Mouse (Mus musculus) MEL (cell line): ENCODE results near the gene Hsh2d.

Experiments
- CTCF ChIP-seq, 3 experiments: IDR thresholded peaks in 2 of 3; conservative IDR thresholded peaks in 1 of 3; 2 replicates each; pipeline ENCODE4 v1.5.1; 2011 to 2012; ENCODE audit warnings: low read length in 3 of 3, low read depth in 2 of 3, mild to moderate bottlenecking in 2 of 3, improper control_type of control experiment in 1 of 3, inconsistent platforms in 1 of 3, mixed read lengths in 1 of 3, moderate library complexity in 1 of 3; ENCODE audit not compliant: control insufficient read depth in 1 of 3, insufficient read depth in 1 of 3, poor library complexity in 1 of 3, severe bottlenecking in 1 of 3
- EP300 ChIP-seq, 2 experiments: IDR thresholded peaks; 2 replicates each; pipeline ENCODE4 v1.6.1; 2011; ENCODE audit warnings: improper control_type of control experiment in 2 of 2, low read length in 2 of 2, low read depth in 1 of 2, mild to moderate bottlenecking in 1 of 2
- JUND ChIP-seq: IDR thresholded peaks from 2 replicates; pipeline ENCODE4 v1.6.1; 2011; ENCODE audit warnings: low read depth, mild to moderate bottlenecking, improper control_type of control experiment, low read length
- MEF2A ChIP-seq: IDR thresholded peaks from 2 replicates; pipeline ENCODE4 v1.6.1; 2014; ENCODE audit warnings: low read depth, mild to moderate bottlenecking, inconsistent platforms, low read length, improper control_type of control experiment; ENCODE audit not compliant: poor library complexity, insufficient replicate concordance, severe bottlenecking; ENCODE audit errors: extremely low read depth
- MYB ChIP-seq: IDR thresholded peaks from 2 replicates; pipeline ENCODE4 v1.6.1; 2011; ENCODE audit warnings: mild to moderate bottlenecking, low read depth, low read length, improper control_type of control experiment
- NELFE ChIP-seq: IDR thresholded peaks from 2 replicates; pipeline ENCODE4 v1.6.1; 2011; ENCODE audit warnings: low read depth, low read length, improper control_type of control experiment
- POLR2A ChIP-seq, 2 experiments: IDR thresholded peaks; 2 replicates each; pipeline ENCODE4 v1.6.1; 2011 to 2012; ENCODE audit warnings: low read length in 2 of 2, mild to moderate bottlenecking in 2 of 2, control low read depth in 1 of 2, improper control_type of control experiment in 1 of 2, low read depth in 1 of 2, moderate library complexity in 1 of 2; ENCODE audit not compliant: control insufficient read depth in 1 of 2, insufficient read depth in 1 of 2, poor library complexity in 1 of 2
- SIN3A ChIP-seq: IDR thresholded peaks from 2 replicates; pipeline ENCODE4 v1.6.1; 2012; ENCODE audit warnings: low read length, improper control_type of control experiment, inconsistent platforms
- SMC3 ChIP-seq: IDR thresholded peaks from 2 replicates; pipeline ENCODE4 v1.6.1; 2011; ENCODE audit warnings: low read depth, low read length, improper control_type of control experiment
- USF2 ChIP-seq, 2 experiments: IDR thresholded peaks; 2 replicates each; pipeline ENCODE4 v1.6.1; 2011 to 2012; ENCODE audit warnings: improper control_type of control experiment in 2 of 2, low read length in 2 of 2, borderline replicate concordance in 1 of 2, inconsistent platforms in 1 of 2, low read depth in 1 of 2, mild to moderate bottlenecking in 1 of 2; ENCODE audit not compliant: insufficient read depth in 1 of 2

DNA sequence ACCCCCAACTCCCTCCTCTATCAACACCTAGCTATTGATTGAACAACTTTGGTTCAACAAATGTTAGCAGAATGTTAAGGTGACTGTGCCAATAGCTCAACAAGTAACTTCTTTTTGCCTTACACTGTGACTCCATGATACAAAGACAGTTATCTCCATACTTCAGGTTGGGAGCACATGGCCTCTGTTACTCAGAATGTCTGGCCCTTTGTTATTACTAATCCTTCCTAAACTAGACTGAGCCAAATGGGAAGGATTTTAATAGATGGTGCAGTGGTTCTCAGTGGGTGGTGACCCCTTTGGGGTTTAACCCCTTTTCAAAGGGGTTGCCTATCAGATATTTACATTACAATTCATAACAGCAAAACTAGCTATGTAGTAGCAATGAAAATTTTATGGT is 36.1 kb upstream of the Hsh2d start:
- TF ChIP-seq CTCF (IDR thresholded peaks at IDR 0.05 in 2 of 3, conservative IDR thresholded peaks at IDR 0.05 in 1 of 3; ENCODE audit: control insufficient read depth in 1 of 3, insufficient read depth in 1 of 3, low read depth in 2 of 3, low read length in 3 of 3, poor library complexity in 1 of 3, severe bottlenecking in 1 of 3) (no peak), USF2 (IDR thresholded peaks at IDR 0.05; ENCODE audit: borderline replicate concordance in 1 of 2, insufficient read depth in 1 of 2, low read depth in 1 of 2, low read length in 2 of 2) (no peak), MEF2A (no peak), POLR2A (IDR thresholded peaks at IDR 0.05; ENCODE audit: control insufficient read depth in 1 of 2, insufficient read depth in 1 of 2, low read depth in 1 of 2, low read length in 2 of 2, poor library complexity in 1 of 2) (no peak), MYB (no peak), SIN3A (no peak), JUND (no peak), SMC3 (no peak), NELFE (no peak), EP300 (IDR thresholded peaks at IDR 0.05; ENCODE audit: low read depth in 1 of 2, low read length in 2 of 2) (no peak; a peak in 1 of 4 replicates)
